Mouse (Mus musculus) fibroblast of lung, adult 2 months (primary cell): ENCODE data around the gene Tlr13.
"Not testable (repeated sequence)": the region's sequence is repeated elsewhere in the genome, so short reads cannot be mapped to it uniquely, and the experiment has no call there.

Experiments used
- DNase-seq: peaks from one replicate; pipeline ENCODE4 v3.0.0-alpha.2; 2011; ENCODE audit warnings: low read depth

Tlr13 gene

GRCm38 (mm10) chrX:106186713-106187649 is 44.0 kb downstream of the Tlr13 start, which contains the start of gene Pgk1:
Gene Pgk1 (plus strand): TSS chrX:106187100.
- DNase-seq: peak; percentile 90

- DNase-seq: no peak
Observed at GRCm38 (mm10) chrX:106187737-106188136, 44.7 kb downstream of the Tlr13 start.

- no peak for DNase-seq
Observed at GRCm38 (mm10) chrX:106189356-106189755, 46.4 kb downstream of the Tlr13 start.

- no peak for DNase-seq
Observed at GRCm38 (mm10) chrX:106190091-106190490, 47.1 kb downstream of the Tlr13 start.

- not testable (repeated sequence) for DNase-seq
Observed at GRCm38 (mm10) chrX:106194361-106194760, 51.4 kb downstream of the Tlr13 start.

- DNase-seq: no peak
Observed at GRCm38 (mm10) chrX:106197308-106197707, 54.3 kb downstream of the Tlr13 start.

- no peak for DNase-seq
Observed at GRCm38 (mm10) chrX:106198904-106199303, 55.9 kb downstream of the Tlr13 start.

GRCm38 (mm10) chrX:106209100-106209499 is 66.1 kb downstream of the Tlr13 start:
- no peak for DNase-seq
